Mouse (Mus musculus): ENCODE measurements around the gene Faf1.

DNA sequence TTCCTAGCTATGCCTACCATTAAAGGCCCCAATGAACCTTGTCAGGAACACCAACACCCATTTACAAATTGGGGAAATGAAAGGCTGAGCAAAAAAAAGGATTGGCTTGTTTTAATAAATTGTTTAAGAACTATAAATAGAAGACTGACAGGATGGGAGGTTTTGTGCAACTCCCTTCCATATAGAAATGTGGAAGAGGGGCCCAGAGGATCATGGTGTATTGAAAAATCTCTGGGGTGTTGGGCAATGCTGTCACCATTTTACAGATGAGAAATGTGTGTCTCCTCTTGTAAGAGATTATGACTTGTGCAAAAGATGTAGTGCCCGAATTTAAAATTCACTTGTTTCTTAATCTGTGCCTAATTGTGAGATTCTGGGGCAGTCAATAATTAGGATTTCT is 277.1 kb downstream of the Faf1 start:
- TF ChIP-seq CTCF (IDR thresholded peaks at IDR 0.05; ENCODE audit: control insufficient read depth, insufficient read depth, insufficient replicate concordance, low read depth, low read length) (no peak), POLR2A (IDR thresholded peaks at IDR 0.05; ENCODE audit: control insufficient read depth, low read depth, low read length) (no peak)
